Mouse (Mus musculus) heart, embryonic 12.5 days (tissue): ENCODE measurements around the gene Bbip1. TPM values are rescaled to one million over a fixed set of nuclear protein-coding genes. Genes with fewer than 3 reads are reported as not detected.
A peak's percentile ranks its signal among the peaks of the same experiment; 100 is the strongest.

ENCODE experiments used
- ATAC-seq: fragments of 200-750 bp; cut with Nextera tagmentation; 2 replicates; pipeline ENCODE4 v1.8.0; 2017; ENCODE audit warnings: moderate TSS enrichment, moderate library complexity; ENCODE audit not compliant: insufficient number of reproducible peaks, low FRiP score
- H3K27ac ChIP-seq: fragments of 300-500 bp; sonication (generic); 2 replicates; pipeline ENCODE4 v1.5.1; 2016; ENCODE audit warnings: mild to moderate bottlenecking, moderate library complexity; ENCODE audit not compliant: poor library complexity, severe bottlenecking
- H3K27me3 ChIP-seq: fragments of 300-500 bp; sonication (generic); replicated peaks from 2 replicates; pipeline ENCODE4 v1.6.1; 2016; ENCODE audit warnings: mild to moderate bottlenecking, moderate library complexity
- H3K36me3 ChIP-seq: fragments of 300-500 bp; sonication (generic); 2 replicates; pipeline ENCODE4 v1.6.1; 2016; ENCODE audit warnings: mild to moderate bottlenecking, moderate library complexity
- H3K4me1 ChIP-seq: fragments of 300-500 bp; sonication (generic); replicated peaks from 2 replicates; pipeline ENCODE4 v1.6.1; 2016; ENCODE audit warnings: mild to moderate bottlenecking
- H3K4me2 ChIP-seq: fragments of 300-500 bp; sonication (generic); 2 replicates; pipeline ENCODE4 v1.6.1; 2016; ENCODE audit warnings: mild to moderate bottlenecking, moderate library complexity
- H3K4me3 ChIP-seq: fragments of 300-500 bp; sonication (generic); 2 replicates; pipeline ENCODE4 v1.5.1; 2016; ENCODE audit warnings: mild to moderate bottlenecking
- H3K9ac ChIP-seq: fragments of 300-500 bp; sonication (generic); 2 replicates; pipeline ENCODE4 v1.6.1; 2016; ENCODE audit warnings: mild to moderate bottlenecking, moderate library complexity
- H3K9me3 ChIP-seq: fragments of 300-500 bp; sonication (generic); replicated peaks from 2 replicates; pipeline ENCODE4 v1.6.1; 2016; ENCODE audit warnings: mild to moderate bottlenecking, moderate library complexity
- WGBS: fragments of 180-500 bp; shearing (Covaris S2); methylation state at CpG from one replicate; pipeline ENCODE4 v1.1.7; 2016; 5-methylcytosine and 5-hydroxymethylcytosine counted together
- polyA plus RNA-seq: library from polyadenylated mRNA; unstranded; fragments of >200 nt; fragmentation: Nextera tagmentation; extraction: Ambion mirVana; gene quantifications from 2 replicates; pipeline ENCODE4 v1.2.1, GENCODE M21; 2016

Gene Bbip1
- polyA plus RNA-seq, 1 experiment from 2014 or later = 57.0 TPM

DNA sequence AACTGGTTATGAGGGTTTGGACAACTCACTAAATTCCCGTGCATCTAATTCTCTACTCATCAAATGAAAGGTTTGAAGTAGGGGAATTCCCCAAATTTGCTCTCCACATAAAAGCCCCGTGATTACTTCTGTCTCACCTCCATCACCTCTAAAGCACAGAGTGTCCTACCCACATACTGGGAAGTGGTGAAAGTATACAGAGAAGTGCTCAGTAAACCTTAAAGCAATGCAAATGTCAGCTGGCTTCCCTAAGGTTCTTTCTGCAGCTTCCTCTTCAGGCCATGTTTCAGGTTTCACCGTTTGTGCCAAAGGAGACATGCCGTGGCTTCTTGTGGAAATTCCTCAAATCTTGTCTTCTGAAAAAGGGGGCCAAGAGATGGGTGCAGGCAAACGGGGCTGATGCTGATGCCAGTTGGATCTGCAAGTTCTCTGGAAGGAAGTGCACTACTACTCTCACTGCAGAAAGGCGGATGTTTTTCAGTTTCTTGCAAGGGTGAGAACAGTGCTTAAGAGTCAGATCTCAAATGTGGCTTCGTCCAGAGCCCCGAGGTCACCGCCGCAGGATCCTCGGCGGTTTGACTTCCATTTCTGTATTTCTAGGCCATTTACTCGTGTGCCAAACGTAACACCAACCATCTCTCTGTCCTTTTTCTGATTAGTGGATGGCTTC is 44.4 kb downstream of the Bbip1 start:
- H3K4me1 ChIP-seq = peaks cover 11% of the 10 kb centered on the region
- no peak overlapping the region for H3K27ac ChIP-seq
- H3K4me3 ChIP-seq = no peak overlapping the region
- ATAC-seq = no peak
- no peaks in the 10 kb centered on the region for H3K36me3 ChIP-seq
- WGBS = 84% methylated on average over 14 of the region's 14 CpGs
- H3K9me3 ChIP-seq = no peaks in the 10 kb centered on the region
- H3K27me3 ChIP-seq = no peaks in the 10 kb centered on the region
- no peak overlapping the region for H3K9ac ChIP-seq
- no peak overlapping the region for H3K4me2 ChIP-seq

DNA sequence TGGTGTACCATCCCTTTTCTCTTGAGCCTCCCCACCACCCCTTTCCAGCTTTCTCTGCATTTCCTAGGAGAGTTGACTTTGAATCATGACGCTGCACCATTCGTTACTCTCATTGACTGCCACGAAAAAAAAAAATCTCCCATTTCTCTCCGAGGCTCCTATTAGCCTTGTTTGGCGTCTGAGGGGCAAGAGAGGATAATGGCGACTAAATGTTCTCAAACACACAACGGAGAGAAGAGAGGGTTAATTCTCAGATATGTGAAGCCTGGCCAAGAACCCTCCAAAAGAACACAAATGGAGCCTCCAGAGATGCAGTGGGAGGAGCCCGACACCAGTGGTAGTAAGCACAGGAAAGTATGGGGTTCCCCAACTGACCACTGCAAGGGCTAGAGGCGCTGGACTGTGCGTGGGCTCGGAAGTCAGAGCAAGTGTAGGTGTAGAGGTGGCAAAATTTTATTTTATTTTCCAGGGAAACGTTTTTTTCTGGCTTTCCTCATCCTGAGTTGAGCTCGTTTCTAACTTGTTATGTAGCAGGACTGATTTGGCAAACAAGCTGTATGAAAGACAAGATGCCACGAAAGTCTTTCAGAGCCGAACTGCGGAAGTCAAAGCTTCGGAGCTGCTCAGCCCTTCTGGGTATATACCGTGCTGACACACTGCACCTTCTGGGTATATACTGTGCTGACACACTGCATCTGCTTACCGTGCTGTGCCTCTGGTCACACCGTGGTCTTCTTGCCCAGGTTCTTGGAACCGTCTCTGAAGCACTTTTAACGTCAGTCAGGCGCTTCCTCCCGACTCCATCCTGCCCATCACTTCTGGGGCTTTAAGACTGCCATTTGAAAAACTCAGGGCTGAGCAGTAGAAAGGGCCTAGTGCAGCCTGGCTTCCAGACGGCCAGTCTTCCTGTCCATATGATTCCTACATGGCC is 45.2 kb downstream of the Bbip1 start:
- Histone ChIP-seq H3K9ac (no peak overlapping the region), H3K4me3 (no peak overlapping the region)
- 82% methylated on average over 25 of the region's 25 CpGs for WGBS

DNA sequence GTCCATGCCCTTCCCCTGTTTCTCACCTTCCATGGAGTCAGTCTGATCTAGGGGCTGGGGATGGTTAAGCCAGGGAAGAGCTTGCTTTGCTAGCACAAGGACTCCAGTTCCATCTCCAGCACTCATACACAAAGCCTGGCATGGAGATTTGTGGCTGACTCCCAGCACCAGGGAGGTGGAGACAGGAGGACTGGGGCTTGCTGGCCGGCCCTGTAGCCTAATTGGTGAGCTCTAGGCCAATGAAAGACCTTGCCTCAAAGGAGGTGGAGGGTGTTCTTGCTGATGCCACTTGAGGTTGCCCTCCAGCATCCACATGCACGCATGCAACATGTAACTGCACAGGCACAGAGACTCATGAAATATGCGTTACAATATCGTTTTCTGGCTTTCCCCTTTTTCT is 45.9 kb downstream of the Bbip1 start:
- no peak for ATAC-seq
- 68% methylated on average over 4 of the region's 4 CpGs for WGBS
- H3K27me3 ChIP-seq = no peaks in the 10 kb centered on the region
- 0 out of 2 replicates have a peak overlapping the region, but pooled peaks have one; percentile 28 for H3K27ac ChIP-seq
- H3K36me3 ChIP-seq = no peaks in the 10 kb centered on the region
- H3K9ac ChIP-seq = no peak overlapping the region
- H3K4me3 ChIP-seq = no peak overlapping the region
- no peak overlapping the region for H3K4me2 ChIP-seq
- H3K9me3 ChIP-seq = no peaks in the 10 kb centered on the region
- peaks cover 20% of the 10 kb centered on the region for H3K4me1 ChIP-seq

More for the DNA sequence above, 45.2 kb downstream of the Bbip1 start:
- Histone ChIP-seq H3K4me1 (peaks cover 12% of the 10 kb centered on the region), H3K36me3 (no peaks in the 10 kb centered on the region), H3K27me3 (no peaks in the 10 kb centered on the region), H3K27ac (no peak overlapping the region), H3K4me2 (no peak overlapping the region), H3K9me3 (no peaks in the 10 kb centered on the region)
- no peak for ATAC-seq

DNA sequence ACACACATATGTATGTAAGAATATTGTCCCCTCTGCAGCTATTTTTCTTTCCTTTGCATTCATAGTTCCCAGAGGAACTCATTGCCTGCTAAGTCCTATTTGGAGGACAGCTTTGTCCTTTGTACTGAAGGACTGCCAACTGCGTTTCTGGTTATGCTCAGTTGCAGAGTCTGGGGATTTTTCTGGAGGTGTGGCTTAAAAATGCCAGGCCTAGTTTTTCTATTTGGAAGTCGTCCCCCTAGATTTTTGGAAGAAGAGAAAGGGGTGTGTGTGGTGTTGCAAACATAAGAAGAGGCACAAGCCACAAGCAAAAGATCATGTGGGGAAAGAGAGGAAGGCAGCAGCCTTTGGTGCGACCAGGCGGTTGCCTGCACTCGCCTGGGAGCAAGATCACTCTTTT is 46.4 kb downstream of the Bbip1 start:
- Histone ChIP-seq H3K4me1 (peaks cover 24% of the 10 kb centered on the region), H3K36me3 (no peaks in the 10 kb centered on the region), H3K9ac (no peak overlapping the region), H3K27me3 (no peaks in the 10 kb centered on the region), H3K9me3 (no peaks in the 10 kb centered on the region), H3K27ac (0 out of 2 replicates have a peak overlapping the region, but pooled peaks have one; percentile 28), H3K4me3 (no peak overlapping the region), H3K4me2 (no peak overlapping the region)
- no peak for ATAC-seq
- WGBS = 71% methylated on average over 5 of the region's 5 CpGs

DNA sequence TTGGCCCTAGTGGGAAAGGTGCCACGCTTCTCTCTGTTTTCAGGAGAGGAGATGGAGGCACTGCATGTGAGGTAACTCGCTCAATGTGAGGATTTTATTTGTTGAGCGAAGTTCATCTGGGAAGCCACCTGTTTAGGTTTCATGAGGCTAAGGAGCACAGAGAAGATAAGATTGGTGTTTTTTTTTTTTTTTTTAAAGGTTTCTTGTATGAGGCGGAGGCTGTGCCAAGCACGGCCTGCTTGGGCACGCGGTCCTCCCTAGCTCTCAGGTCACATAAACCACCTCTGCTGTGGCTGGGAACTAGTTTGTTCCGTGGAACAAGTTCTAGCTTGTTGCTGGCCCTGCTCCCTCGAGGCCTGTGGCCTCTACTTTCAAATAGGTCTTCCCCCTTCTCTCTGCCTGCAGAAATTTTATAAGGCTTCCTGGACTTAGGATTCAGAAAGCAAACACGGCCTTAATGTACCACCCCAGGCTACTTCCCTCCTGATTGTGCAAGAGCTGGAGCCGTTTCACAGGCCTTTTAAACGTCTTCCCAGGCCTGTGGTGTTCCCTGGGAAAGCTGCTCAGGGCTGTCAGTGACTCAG is 49.8 kb downstream of the Bbip1 start:
- Histone ChIP-seq H3K27ac (no peak overlapping the region), H3K4me1 (peaks cover 38% of the 10 kb centered on the region)

DNA sequence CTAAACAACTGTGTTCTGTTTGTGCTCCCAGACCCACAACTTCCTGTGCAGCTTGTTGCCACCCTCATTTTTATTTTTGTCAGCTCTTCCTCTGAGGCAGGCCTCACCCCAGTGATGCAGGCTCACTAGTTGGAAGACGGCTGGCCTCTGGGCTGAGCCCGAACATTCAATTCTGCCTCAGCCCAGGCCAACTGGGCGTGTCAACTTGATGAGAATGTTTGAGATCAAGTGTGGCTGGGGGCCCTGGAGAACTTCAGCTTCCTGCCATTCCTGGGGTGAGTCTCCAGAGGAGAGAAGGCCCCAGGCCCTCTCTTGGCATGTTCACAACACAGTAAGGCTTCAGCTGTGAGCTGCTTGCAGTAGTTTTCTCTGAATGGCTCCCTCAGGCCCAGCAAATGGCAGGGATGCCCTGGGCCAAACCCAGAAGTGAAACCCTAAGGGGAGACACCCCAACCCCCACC is 50.7 kb downstream of the Bbip1 start:
- 53% methylated on average over 3 of the region's 3 CpGs for WGBS
- no peak for ATAC-seq
- H3K9ac ChIP-seq = no peak overlapping the region
- no peaks in the 10 kb centered on the region for H3K27me3 ChIP-seq
- no peaks in the 10 kb centered on the region for H3K9me3 ChIP-seq
- H3K36me3 ChIP-seq = no peaks in the 10 kb centered on the region
- H3K4me3 ChIP-seq = no peak overlapping the region
- H3K27ac ChIP-seq = no peak overlapping the region
- H3K4me1 ChIP-seq = peaks cover 38% of the 10 kb centered on the region
- H3K4me2 ChIP-seq = no peak overlapping the region

More for the DNA sequence above, 49.8 kb downstream of the Bbip1 start:
- ATAC-seq = no peak
- no peak overlapping the region for H3K9ac ChIP-seq
- no peaks in the 10 kb centered on the region for H3K27me3 ChIP-seq
- no peak overlapping the region for H3K4me3 ChIP-seq
- 73% methylated on average over 12 of the region's 12 CpGs for WGBS
- H3K36me3 ChIP-seq = no peaks in the 10 kb centered on the region
- no peak overlapping the region for H3K4me2 ChIP-seq
- H3K9me3 ChIP-seq = no peaks in the 10 kb centered on the region

DNA sequence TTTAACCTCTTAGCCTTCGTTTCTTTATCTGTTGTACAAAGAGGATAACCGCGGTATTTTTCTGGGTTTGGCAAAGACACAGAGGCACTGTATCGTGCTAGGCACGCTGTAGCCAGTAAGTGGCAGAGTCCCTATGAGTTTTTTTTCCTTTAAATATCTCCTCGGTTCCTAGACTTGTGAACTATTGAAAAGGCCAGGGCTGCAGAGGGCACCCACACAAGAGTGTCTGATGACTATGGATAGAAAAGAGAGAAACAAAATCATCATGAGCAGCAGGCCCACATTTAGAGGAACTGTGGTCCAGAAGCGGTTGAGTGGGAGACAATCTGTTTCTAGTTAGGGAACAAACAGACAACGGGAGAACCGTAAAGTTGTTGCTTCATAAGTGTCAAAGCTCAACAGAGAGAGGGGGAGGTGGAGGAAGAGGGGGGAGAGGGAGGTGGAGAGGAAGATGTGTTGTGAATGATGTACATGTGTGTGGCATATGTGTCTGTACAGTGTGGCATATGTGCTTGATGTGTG is 51.5 kb downstream of the Bbip1 start:
- 51% methylated on average over 9 of the region's 9 CpGs for WGBS
- H3K36me3 ChIP-seq = no peaks in the 10 kb centered on the region

DNA sequence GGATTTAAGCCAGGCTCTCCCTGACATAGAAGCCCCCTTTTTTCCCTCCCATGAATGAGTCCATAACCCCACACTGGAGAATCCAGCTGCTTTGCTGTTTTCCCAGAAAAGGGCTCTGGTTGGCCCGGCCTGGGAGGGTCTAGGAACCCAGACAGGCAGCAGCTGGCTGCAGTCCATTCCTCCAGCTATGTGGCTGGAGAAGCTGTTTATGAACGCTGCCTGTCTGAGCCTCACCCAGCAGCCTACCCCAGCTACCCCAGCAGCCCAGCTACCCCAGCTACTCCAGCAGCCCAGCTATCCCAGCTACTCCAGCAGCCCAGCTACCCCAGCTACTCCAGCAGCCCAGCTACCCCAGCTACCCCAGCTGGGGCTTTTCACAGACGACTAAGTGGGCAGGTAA is 52.4 kb downstream of the Bbip1 start, which contains the start of gene Pdcd4:
TSS of gene Pdcd4 (plus strand) at position 171 of the 400 bp plus-strand sequence.
- ATAC-seq = no peak
- Histone ChIP-seq H3K27ac (peak within 1 kb of the TSS; percentile 36), H3K36me3 (no peaks in the 10 kb centered on the region), H3K4me1 (peaks cover 38% of the 10 kb centered on the region), H3K4me3 (no peak within 1 kb of the TSS), H3K4me2 (no peak within 1 kb of the TSS), H3K27me3 (no peaks in the 10 kb centered on the region), H3K9me3 (no peaks in the 10 kb centered on the region), H3K9ac (no peak within 1 kb of the TSS; the same call in 1 of the 2 replicates)
- WGBS = 55% methylated on average over 3 of the region's 3 CpGs

More for the DNA sequence above, 51.5 kb downstream of the Bbip1 start:
- Histone ChIP-seq H3K4me3 (no peak overlapping the region), H3K4me2 (no peak overlapping the region), H3K9me3 (no peaks in the 10 kb centered on the region), H3K4me1 (peaks cover 38% of the 10 kb centered on the region), H3K27ac (no peak overlapping the region), H3K27me3 (no peaks in the 10 kb centered on the region), H3K9ac (no peak overlapping the region)
- ATAC-seq = no peak

DNA sequence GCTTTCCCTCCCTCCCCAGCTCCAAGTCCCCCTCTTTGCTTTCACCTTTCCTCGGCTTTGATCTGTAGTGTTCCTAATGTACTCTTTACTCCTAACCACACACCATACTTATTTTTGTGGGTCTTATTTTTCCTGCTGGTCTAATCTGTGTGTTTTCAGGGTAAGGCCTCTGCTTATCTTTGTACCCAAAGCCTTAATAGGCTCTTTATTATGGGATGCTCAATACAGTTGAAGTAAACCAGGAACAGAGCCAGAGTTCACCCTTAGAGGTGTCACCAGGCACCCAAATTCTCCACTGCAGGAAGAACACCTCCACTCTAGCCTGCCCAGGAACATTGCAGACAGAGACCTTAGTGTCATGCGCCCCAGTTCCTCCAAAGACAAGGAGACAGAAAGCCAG is 52.9 kb downstream of the Bbip1 start:
- Histone ChIP-seq H3K4me1 (peaks cover 38% of the 10 kb centered on the region), H3K27me3 (no peaks in the 10 kb centered on the region), H3K36me3 (no peaks in the 10 kb centered on the region), H3K9me3 (no peaks in the 10 kb centered on the region), H3K4me3 (no peak overlapping the region), H3K27ac (peak overlapping the region; percentile 36; the same call in 1 of the 2 replicates), H3K9ac (no peak overlapping the region; the same call in 1 of the 2 replicates), H3K4me2 (no peak overlapping the region)
- WGBS = 83% methylated on average over 2 of the region's 2 CpGs
- no peak for ATAC-seq

DNA sequence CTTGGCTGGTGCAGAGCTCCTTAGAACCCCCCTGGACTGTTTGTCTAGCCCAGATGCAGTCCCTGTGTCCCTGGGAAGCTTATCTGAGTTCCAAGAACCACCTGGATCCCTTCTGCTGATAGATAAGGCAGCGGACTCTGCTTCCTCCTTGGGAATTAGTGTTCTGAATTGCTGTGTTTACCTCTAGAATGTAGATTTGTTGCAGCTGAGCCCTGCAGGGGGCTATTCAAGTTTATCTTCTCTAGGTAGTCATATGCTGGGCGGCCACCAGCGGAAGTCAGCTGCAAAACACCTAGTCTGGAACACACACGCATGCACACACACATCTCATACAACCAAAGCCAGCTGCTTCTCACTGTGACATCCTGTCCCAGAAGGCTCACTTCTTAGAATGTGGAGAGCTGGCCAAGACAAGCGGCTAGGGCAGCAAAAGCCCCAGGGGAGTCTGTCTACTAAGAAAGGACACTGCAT is 53.6 kb downstream of the Bbip1 start:
- peaks cover 38% of the 10 kb centered on the region for H3K4me1 ChIP-seq
- ATAC-seq = no peak
- no peak overlapping the region for H3K27ac ChIP-seq
- no peak overlapping the region for H3K9ac ChIP-seq
- no peaks in the 10 kb centered on the region for H3K27me3 ChIP-seq
- H3K9me3 ChIP-seq = no peaks in the 10 kb centered on the region
- no peak overlapping the region for H3K4me3 ChIP-seq
- no peaks in the 10 kb centered on the region for H3K36me3 ChIP-seq
- no peak overlapping the region for H3K4me2 ChIP-seq
- 54% methylated on average over 5 of the region's 5 CpGs for WGBS
